Mouse (Mus musculus): ENCODE results near the gene Tbx3.

DNA sequence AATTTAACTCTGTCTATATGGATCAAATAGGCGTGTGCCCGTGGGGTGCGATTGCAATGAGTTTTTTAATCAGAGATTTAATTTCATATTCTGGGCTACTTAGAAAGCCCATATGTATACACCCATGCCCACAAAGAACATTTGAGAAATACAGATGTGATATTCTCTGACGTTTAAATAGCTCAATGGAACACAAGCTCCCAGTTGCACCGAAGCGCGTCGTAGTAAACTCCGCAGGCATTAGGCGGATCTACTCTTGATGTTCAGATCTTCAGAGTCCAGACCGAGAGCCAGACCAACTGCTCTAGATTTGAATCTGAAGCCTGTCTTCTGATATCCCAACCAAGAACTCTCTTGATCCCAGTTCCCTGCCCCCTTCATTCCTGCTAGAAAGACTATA, 9.0 kb upstream of the Tbx3 start:
- no peak for TF ChIP-seq CTCF (IDR thresholded peaks at IDR 0.05; ENCODE audit: low read depth)
- no peak for TF ChIP-seq EP300 (IDR thresholded peaks at IDR 0.05; ENCODE audit: low read depth)

Measured in liver, embryonic 14.5 days (tissue).